Mouse (Mus musculus): Measurements from ENCODE around the gene Anxa6. TPM values are rescaled to one million over a fixed set of nuclear protein-coding genes. Genes with fewer than 3 reads are reported as not detected.

Anxa6 gene
- polyA plus RNA-seq, 1 experiment from 2014 or later = 42.3 TPM

GRCm38 (mm10) chr11:54996176-54996575, 37.1 kb downstream of the Anxa6 start:
- no peak overlapping the region for H3K4me2 ChIP-seq (ENCODE audit: low read depth, low read length)
- H3K27me3 ChIP-seq (ENCODE audit: control insufficient read depth, insufficient read depth, low read length) = no peaks in the 10 kb centered on the region
- no peak overlapping the region for H3K27ac ChIP-seq (ENCODE audit: low read depth, low read length)
- H3K36me3 ChIP-seq (ENCODE audit: control insufficient read depth, insufficient read depth, low read length) = no peaks in the 10 kb centered on the region; the same call in 1 of the 2 replicates
- no peak overlapping the region for H3K4me3 ChIP-seq (ENCODE audit: low read depth, low read length)
- no peak overlapping the region for H3K9ac ChIP-seq (replicated peaks; ENCODE audit: low read depth, low read length)
- no peaks in the 10 kb centered on the region for H3K9me3 ChIP-seq (ENCODE audit: control insufficient read depth, low read length)
- ATAC-seq (ENCODE audit: low read depth) = no peak
- H3K4me1 ChIP-seq (ENCODE audit: control insufficient read depth, insufficient read depth, low read length) = no peaks in the 10 kb centered on the region
- WGBS = 77% methylated on average over 7 of the region's 7 CpGs

- no peak overlapping the region for H3K4me2 ChIP-seq (ENCODE audit: low read depth, low read length)
- no peak overlapping the region for H3K27ac ChIP-seq (ENCODE audit: low read depth, low read length)
- H3K36me3 ChIP-seq (ENCODE audit: control insufficient read depth, insufficient read depth, low read length) = no peaks in the 10 kb centered on the region; the same call in 1 of the 2 replicates
- H3K4me1 ChIP-seq (ENCODE audit: control insufficient read depth, insufficient read depth, low read length) = no peaks in the 10 kb centered on the region
- H3K9ac ChIP-seq (replicated peaks; ENCODE audit: low read depth, low read length) = no peak overlapping the region
- no peaks in the 10 kb centered on the region for H3K27me3 ChIP-seq (ENCODE audit: control insufficient read depth, insufficient read depth, low read length)
- ATAC-seq (ENCODE audit: low read depth) = no peak
- H3K9me3 ChIP-seq (ENCODE audit: control insufficient read depth, low read length) = no peaks in the 10 kb centered on the region
- no peak overlapping the region for H3K4me3 ChIP-seq (ENCODE audit: low read depth, low read length)
Measured at GRCm38 (mm10) chr11:54989920-54990319, 43.3 kb downstream of the Anxa6 start.

DNA sequence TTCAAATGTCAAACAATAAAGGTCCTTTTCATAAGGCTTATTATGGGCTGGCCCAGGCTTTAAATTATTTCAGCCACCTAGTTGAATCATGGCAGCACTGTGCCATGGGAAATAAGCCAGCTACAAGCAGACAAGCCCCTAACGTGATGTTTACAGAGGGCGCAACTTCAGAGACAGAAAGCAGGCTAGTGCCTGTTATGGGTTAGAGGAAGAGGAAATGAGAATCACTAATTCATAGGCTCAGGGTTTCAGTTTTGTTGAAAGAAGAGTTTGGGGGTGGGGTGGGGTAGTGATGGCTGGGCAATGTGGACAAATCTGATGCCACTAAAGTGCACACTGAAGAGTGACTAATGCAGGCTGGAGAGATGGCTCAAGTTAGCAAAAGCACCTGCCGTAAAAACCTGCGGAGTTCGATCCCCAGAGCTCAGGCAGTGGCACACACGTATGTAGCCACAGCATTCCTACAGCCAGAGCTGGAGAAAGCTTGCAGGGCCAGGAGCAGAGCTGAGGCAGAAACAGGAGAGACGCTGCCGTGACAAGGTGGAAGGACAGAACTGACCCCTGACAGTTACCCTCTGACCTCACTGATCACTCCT, 44.4 kb downstream of the Anxa6 start:
- no peaks in the 10 kb centered on the region; the same call in 1 of the 2 replicates for H3K36me3 ChIP-seq (ENCODE audit: control insufficient read depth, insufficient read depth, low read length)
- 64% methylated on average over 8 of the region's 8 CpGs for WGBS
- H3K27me3 ChIP-seq (ENCODE audit: control insufficient read depth, insufficient read depth, low read length) = no peaks in the 10 kb centered on the region
- H3K4me1 ChIP-seq (ENCODE audit: control insufficient read depth, insufficient read depth, low read length) = no peaks in the 10 kb centered on the region
- no peaks in the 10 kb centered on the region for H3K9me3 ChIP-seq (ENCODE audit: control insufficient read depth, low read length)
- no peak overlapping the region for H3K27ac ChIP-seq (ENCODE audit: low read depth, low read length)
- H3K4me2 ChIP-seq (ENCODE audit: low read depth, low read length) = no peak overlapping the region
- H3K4me3 ChIP-seq (ENCODE audit: low read depth, low read length) = no peak overlapping the region
- H3K9ac ChIP-seq (replicated peaks; ENCODE audit: low read depth, low read length) = no peak overlapping the region
- ATAC-seq (ENCODE audit: low read depth) = no peak

DNA sequence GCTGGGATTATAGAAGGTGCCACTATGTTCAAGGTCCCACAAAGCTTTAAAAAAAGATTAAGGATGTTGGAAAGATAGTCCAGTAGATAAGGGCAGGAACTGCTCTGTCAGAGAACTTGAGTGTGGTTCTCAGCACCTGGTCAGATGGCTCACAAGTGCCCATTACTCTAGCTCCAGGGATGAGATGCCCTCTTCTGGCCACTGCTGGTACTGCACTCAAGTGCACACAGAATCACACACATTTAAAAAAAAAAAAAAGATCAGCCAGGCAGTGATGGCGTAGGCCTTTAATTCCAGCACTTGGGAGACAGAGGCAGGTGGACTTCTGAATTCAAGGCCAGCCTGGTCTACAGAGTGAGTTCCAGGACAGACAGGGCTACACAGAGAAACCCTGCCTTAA, 45.3 kb downstream of the Anxa6 start:
- 96% methylated on average over 1 of the region's 1 CpGs for WGBS
- no peaks in the 10 kb centered on the region for H3K4me1 ChIP-seq (ENCODE audit: control insufficient read depth, insufficient read depth, low read length)
- H3K4me3 ChIP-seq (ENCODE audit: low read depth, low read length) = no peak overlapping the region
- H3K27me3 ChIP-seq (ENCODE audit: control insufficient read depth, insufficient read depth, low read length) = no peaks in the 10 kb centered on the region
- no peak overlapping the region for H3K9ac ChIP-seq (replicated peaks; ENCODE audit: low read depth, low read length)
- no peaks in the 10 kb centered on the region for H3K9me3 ChIP-seq (ENCODE audit: control insufficient read depth, low read length)
- no peaks in the 10 kb centered on the region; the same call in 1 of the 2 replicates for H3K36me3 ChIP-seq (ENCODE audit: control insufficient read depth, insufficient read depth, low read length)
- H3K4me2 ChIP-seq (ENCODE audit: low read depth, low read length) = no peak overlapping the region
- no peak for ATAC-seq (ENCODE audit: low read depth)
- no peak overlapping the region for H3K27ac ChIP-seq (ENCODE audit: low read depth, low read length)

DNA sequence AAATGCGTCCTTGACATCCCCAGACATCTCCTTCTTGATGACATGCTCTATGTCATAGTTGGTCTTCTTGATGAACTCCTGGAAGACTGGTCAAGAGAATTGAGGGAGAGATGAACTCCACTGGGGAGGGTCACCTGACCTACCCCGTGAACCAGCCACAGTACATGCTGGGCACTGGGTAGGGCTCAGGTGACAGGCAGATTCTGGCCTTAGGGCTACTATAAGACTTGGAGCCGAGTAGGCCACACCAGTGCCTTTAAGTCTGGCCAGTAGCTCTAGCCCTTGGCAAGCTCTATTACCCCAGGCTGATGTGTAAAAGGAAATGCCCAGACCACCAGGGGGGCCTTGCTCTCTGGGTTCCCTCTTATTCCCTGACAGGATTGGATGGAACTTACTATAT, 48.2 kb downstream of the Anxa6 start:
- Histone ChIP-seq H3K9me3 (ENCODE audit: control insufficient read depth, low read length) (no peaks in the 10 kb centered on the region), H3K27me3 (ENCODE audit: control insufficient read depth, insufficient read depth, low read length) (no peaks in the 10 kb centered on the region), H3K4me3 (ENCODE audit: low read depth, low read length) (no peak overlapping the region), H3K27ac (ENCODE audit: low read depth, low read length) (no peak overlapping the region), H3K36me3 (ENCODE audit: control insufficient read depth, insufficient read depth, low read length) (no peaks in the 10 kb centered on the region; the same call in 1 of the 2 replicates), H3K4me1 (ENCODE audit: control insufficient read depth, insufficient read depth, low read length) (no peaks in the 10 kb centered on the region), H3K9ac (replicated peaks; ENCODE audit: low read depth, low read length) (no peak overlapping the region), H3K4me2 (ENCODE audit: low read depth, low read length) (no peak overlapping the region)
- 82% methylated on average over 3 of the region's 3 CpGs for WGBS
- ATAC-seq (ENCODE audit: low read depth) = no peak

GRCm38 (mm10) chr11:54984581-54984980, 48.7 kb downstream of the Anxa6 start:
- H3K36me3 ChIP-seq (ENCODE audit: control insufficient read depth, insufficient read depth, low read length) = no peaks in the 10 kb centered on the region
- WGBS = 62% methylated on average over 4 of the region's 4 CpGs
- no peaks in the 10 kb centered on the region for H3K4me1 ChIP-seq (ENCODE audit: control insufficient read depth, insufficient read depth, low read length)
- no peak; the same call in 1 of the 2 replicates for ATAC-seq (ENCODE audit: low read depth)
- H3K27me3 ChIP-seq (ENCODE audit: control insufficient read depth, insufficient read depth, low read length) = no peaks in the 10 kb centered on the region
- H3K4me3 ChIP-seq (ENCODE audit: low read depth, low read length) = no peak overlapping the region
- H3K27ac ChIP-seq (ENCODE audit: low read depth, low read length) = no peak overlapping the region
- no peak overlapping the region for H3K9ac ChIP-seq (replicated peaks; ENCODE audit: low read depth, low read length)
- H3K4me2 ChIP-seq (ENCODE audit: low read depth, low read length) = no peak overlapping the region
- H3K9me3 ChIP-seq (ENCODE audit: control insufficient read depth, low read length) = no peaks in the 10 kb centered on the region

DNA sequence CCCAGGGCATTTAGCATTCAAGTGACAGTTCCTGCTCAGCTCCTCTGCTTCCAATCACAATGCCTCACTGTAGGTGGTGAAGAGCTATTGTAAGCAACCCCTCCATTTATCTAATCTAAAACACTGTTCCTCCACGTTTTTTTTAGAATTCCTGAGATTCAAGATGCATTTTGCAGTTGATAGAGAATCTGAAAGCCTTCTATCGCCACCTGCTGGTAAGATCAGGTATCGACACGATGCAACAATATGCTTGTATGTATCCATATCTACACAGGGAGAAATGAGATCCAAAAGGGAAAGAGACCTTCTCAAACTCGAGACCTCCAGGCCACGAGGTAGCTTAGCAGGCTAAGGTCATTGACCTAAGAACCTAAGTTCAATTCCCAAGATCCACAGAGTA, 49.2 kb downstream of the Anxa6 start:
- no peaks in the 10 kb centered on the region for H3K36me3 ChIP-seq (ENCODE audit: control insufficient read depth, insufficient read depth, low read length)
- no peaks in the 10 kb centered on the region for H3K27me3 ChIP-seq (ENCODE audit: control insufficient read depth, insufficient read depth, low read length)
- H3K4me2 ChIP-seq (ENCODE audit: low read depth, low read length) = no peak overlapping the region
- no peaks in the 10 kb centered on the region for H3K9me3 ChIP-seq (ENCODE audit: control insufficient read depth, low read length)
- H3K4me3 ChIP-seq (ENCODE audit: low read depth, low read length) = no peak overlapping the region
- WGBS = 1% methylated on average over 6 of the region's 6 CpGs
- no peaks in the 10 kb centered on the region for H3K4me1 ChIP-seq (ENCODE audit: control insufficient read depth, insufficient read depth, low read length)
- H3K27ac ChIP-seq (ENCODE audit: low read depth, low read length) = no peak overlapping the region
- ATAC-seq (ENCODE audit: low read depth) = no peak
- H3K9ac ChIP-seq (replicated peaks; ENCODE audit: low read depth, low read length) = no peak overlapping the region

DNA sequence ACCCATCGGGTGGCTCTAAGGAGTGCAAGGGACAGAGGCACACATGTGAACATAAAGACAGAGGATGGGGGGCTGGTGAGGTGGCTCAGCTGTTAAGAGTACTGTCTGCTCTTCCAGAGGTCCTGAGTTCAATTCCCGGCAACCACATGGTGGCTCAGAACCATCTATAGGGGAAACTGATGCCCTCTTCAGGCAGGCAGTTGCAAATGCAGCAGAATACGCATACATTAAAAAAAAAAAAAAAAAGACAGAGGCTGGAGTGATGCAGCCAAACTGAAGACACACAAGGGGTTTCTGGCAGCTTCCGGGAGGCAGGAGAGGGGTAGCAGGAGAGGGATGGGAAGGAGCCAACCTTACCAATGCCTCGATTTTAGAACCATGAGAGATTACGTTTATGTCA, 50.7 kb downstream of the Anxa6 start:
- Histone ChIP-seq H3K4me1 (ENCODE audit: control insufficient read depth, insufficient read depth, low read length) (no peaks in the 10 kb centered on the region), H3K27me3 (ENCODE audit: control insufficient read depth, insufficient read depth, low read length) (no peaks in the 10 kb centered on the region), H3K27ac (ENCODE audit: low read depth, low read length) (no peak overlapping the region), H3K4me2 (ENCODE audit: low read depth, low read length) (no peak overlapping the region), H3K9ac (replicated peaks; ENCODE audit: low read depth, low read length) (no peak overlapping the region), H3K36me3 (ENCODE audit: control insufficient read depth, insufficient read depth, low read length) (no peaks in the 10 kb centered on the region), H3K9me3 (ENCODE audit: control insufficient read depth, low read length) (no peaks in the 10 kb centered on the region), H3K4me3 (ENCODE audit: low read depth, low read length) (no peak overlapping the region)
- no peak for ATAC-seq (ENCODE audit: low read depth)
- WGBS = 84% methylated on average over 6 of the region's 6 CpGs

DNA sequence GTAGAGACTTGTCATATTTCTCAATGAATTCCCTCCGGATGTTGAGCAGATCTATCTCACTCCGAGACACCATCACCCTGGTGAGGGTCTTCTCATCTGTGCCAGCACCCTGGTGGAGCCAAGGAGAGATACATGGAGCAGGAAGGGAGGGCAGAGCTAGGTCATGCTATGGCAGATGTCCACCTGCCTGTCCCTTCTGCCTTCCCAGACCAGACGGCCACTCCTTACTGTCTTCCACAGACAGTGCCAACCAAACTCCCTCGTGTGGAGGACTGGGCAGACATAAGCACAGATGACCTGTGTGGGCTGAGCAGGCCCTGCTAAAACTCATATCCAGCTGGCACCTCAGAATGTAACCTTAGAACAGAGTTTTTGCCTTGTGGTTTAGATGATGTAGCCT, 51.6 kb downstream of the Anxa6 start:
- Histone ChIP-seq H3K27ac (ENCODE audit: low read depth, low read length) (no peak overlapping the region), H3K27me3 (ENCODE audit: control insufficient read depth, insufficient read depth, low read length) (no peaks in the 10 kb centered on the region), H3K4me3 (ENCODE audit: low read depth, low read length) (no peak overlapping the region), H3K36me3 (ENCODE audit: control insufficient read depth, insufficient read depth, low read length) (no peaks in the 10 kb centered on the region), H3K4me2 (ENCODE audit: low read depth, low read length) (no peak overlapping the region), H3K9me3 (ENCODE audit: control insufficient read depth, low read length) (no peaks in the 10 kb centered on the region), H3K4me1 (ENCODE audit: control insufficient read depth, insufficient read depth, low read length) (no peaks in the 10 kb centered on the region), H3K9ac (replicated peaks; ENCODE audit: low read depth, low read length) (no peak overlapping the region)
- no peak for ATAC-seq (ENCODE audit: low read depth)
- WGBS = 96% methylated on average over 4 of the region's 4 CpGs
